Mouse (Mus musculus): ENCODE measurements around the gene Poc1b.

GRCm38 (mm10) chr10:99229031-99229684 is 122.3 kb downstream of the Poc1b start:
- TF ChIP-seq GATA1 (IDR thresholded peaks at IDR 0.05; ENCODE audit: low read length) = no peak
- TF ChIP-seq TAL1 (IDR thresholded peaks at IDR 0.05; ENCODE audit: low read length) = no peak
